In the genomic region with DNA sequence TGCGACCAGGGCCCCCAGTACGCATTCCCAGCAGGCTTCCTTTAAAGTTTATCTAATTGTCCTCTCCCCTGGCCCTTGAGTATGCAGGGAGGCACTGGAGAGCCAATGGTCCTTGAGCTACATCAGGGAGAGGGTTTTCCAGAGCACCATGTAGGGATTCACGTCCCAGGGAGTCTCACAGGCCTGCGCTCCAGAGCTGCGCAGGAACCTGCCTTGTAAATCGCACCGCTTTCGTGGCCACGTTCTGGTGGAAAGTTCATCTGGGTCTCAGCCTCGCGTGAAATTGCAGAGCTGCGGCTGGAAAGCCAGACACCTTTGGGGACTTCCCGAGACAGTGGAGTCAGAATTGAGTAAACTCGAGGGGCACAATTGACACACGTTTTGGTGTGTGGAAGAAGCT, we compare ENCODE assay signal across 22 mouse cellular contexts.
DNase-seq lines count a peak whose midpoint lies in the region; ATAC-seq and TF ChIP-seq lines count a peak whose summit lies in the region.
"Had no signal": no experiment of that assay in that cellular context is flagged by ENCODE, and none has a peak within 500 bp of the region (broad histone marks: within the 10 kb centered on the region; RNA-seq: fewer than 3 reads in every experiment).

No protein-coding gene starts in this region.

- ATAC-seq in heart, embryonic 12.5 days (ENCODE audit: insufficient number of reproducible peaks, low FRiP score): no peak
- no peak for ATAC-seq in forebrain, embryonic 12.5 days (ENCODE audit: low FRiP score)
- ATAC-seq: activated CD4-positive, CD25-positive, alpha-beta regulatory T cell, adult 4 months; CD4-positive, CD25-positive, alpha-beta regulatory T cell, adult 4 months; Patski had no signal

- no peak for TF ChIP-seq CTCF in CH12.LX (conservative IDR thresholded peaks at IDR 0.05 in 1 of 2, IDR thresholded peaks at IDR 0.05 in 1 of 2; ENCODE audit: low read depth in 2 of 2, low read length in 2 of 2)

- no peaks in the 10 kb centered on the region for H3K9me3 ChIP-seq in heart, embryonic 12.5 days (replicated peaks)
- H3K9me3 ChIP-seq in heart, embryonic 10.5 days: no peaks in the 10 kb centered on the region
- H3K9me3 ChIP-seq in CH12.LX (replicated peaks; ENCODE audit: low read length): no peaks in the 10 kb centered on the region
- H3K9me3 ChIP-seq in limb, embryonic 10.5 days (replicated peaks): no peaks in the 10 kb centered on the region
- H3K9me3 ChIP-seq in forebrain, embryonic 12.5 days: no peaks in the 10 kb centered on the region

- TF ChIP-seq EP300 in CH12.LX (IDR thresholded peaks at IDR 0.05; ENCODE audit: low read length): no peak

- dilution Hi-C loops in CH12.LX (cut with MboI; ENCODE audit: extremely low pct_ligation_motif_present, extremely low pct_unique_long_range_greater_than_20kb, low sequenced_read_pairs): no loop called here

- no peak overlapping the region for H3K4me3 ChIP-seq in heart, embryonic 12.5 days
- no peak overlapping the region for H3K4me3 ChIP-seq in heart, embryonic 10.5 days
- no peak overlapping the region for H3K4me3 ChIP-seq in CH12.LX (replicated peaks in 1 of 3; ENCODE audit: low read depth in 2 of 3, low read length in 2 of 3, poor library complexity in 1 of 3)
- H3K4me3 ChIP-seq in limb, embryonic 10.5 days: no peak overlapping the region
- H3K4me3 ChIP-seq in forebrain, embryonic 12.5 days (replicated peaks): no peak overlapping the region

- no peaks in the 10 kb centered on the region for H3K27me3 ChIP-seq in heart, embryonic 12.5 days (replicated peaks)
- H3K27me3 ChIP-seq in heart, embryonic 10.5 days (ENCODE audit: insufficient read depth, poor library complexity, severe bottlenecking): 0 out of 2 replicates have a peak, but pooled peaks cover 6% of the 10 kb centered on the region
- H3K27me3 ChIP-seq in CH12.LX (replicated peaks): no peaks in the 10 kb centered on the region
- peaks cover 57% of the 10 kb centered on the region for H3K27me3 ChIP-seq in limb, embryonic 10.5 days (ENCODE audit: low read depth, poor library complexity, severe bottlenecking)
- H3K27me3 ChIP-seq in forebrain, embryonic 12.5 days: peaks cover 23% of the 10 kb centered on the region
- H3K27me3 ChIP-seq: Patski had no signal

- WGBS in heart, embryonic 12.5 days: 80% methylated on average over 15 of the region's 15 CpGs
- WGBS in heart, embryonic 10.5 days: 79% methylated on average over 15 of the region's 15 CpGs
- 87% methylated on average over 15 of the region's 15 CpGs for WGBS in limb, embryonic 10.5 days
- WGBS in forebrain, embryonic 12.5 days: 88% methylated on average over 15 of the region's 15 CpGs

- intact Hi-C loops in heart, postnatal 14 days (cut with DNase I): no loop called here

- TF ChIP-seq POLR2A in CH12.LX (IDR thresholded peaks at IDR 0.05; ENCODE audit: low read depth, low read length): no peak

- no peak overlapping the region for H3K9ac ChIP-seq in heart, embryonic 12.5 days
- H3K9ac ChIP-seq in CH12.LX (ENCODE audit: insufficient read depth, low read depth): no peak overlapping the region
- H3K9ac ChIP-seq in forebrain, embryonic 12.5 days: no peak overlapping the region

- H3K79me2 ChIP-seq in CH12.LX (replicated peaks; ENCODE audit: control insufficient read depth, extremely low read depth, insufficient read depth, poor library complexity, severe bottlenecking): no peaks in the 10 kb centered on the region

- H3K4me2 ChIP-seq in heart, embryonic 12.5 days: no peak overlapping the region
- H3K4me2 ChIP-seq in CH12.LX (ENCODE audit: insufficient read depth, low read depth, poor library complexity, severe bottlenecking): no peak overlapping the region
- no peak overlapping the region for H3K4me2 ChIP-seq in forebrain, embryonic 12.5 days

- in situ Hi-C loops in CH12.LX (cut with MboI; ENCODE audit: low pct_ligation_motif_present, low pct_unique_long_range_greater_than_20kb, low sequenced_read_pairs): no loop called here

- peak; percentile 82 for DNase-seq in heart, adult 11 months
- DNase-seq in heart, embryonic 10.5 days (ENCODE audit: low spot score): peak; percentile 68
- DNase-seq in heart, postnatal 14 days: no peak
- DNase-seq in CH12.LX (ENCODE audit: extremely low read depth): peak; percentile 5
- no peak for DNase-seq in limb, embryonic 10.5 days (ENCODE audit: low spot score)
- no peak for DNase-seq in right cerebral cortex, postnatal 14 days
- DNase-seq: adrenal gland, adult 2 months; adrenal gland, adult 8-10 months; adrenal gland, postnatal 10 days; adrenal gland, postnatal 14 days; adrenal gland, postnatal 25 days; adrenal gland, postnatal 36 days; B cell, adult 2 months; cerebellum, adult 11 months; cerebellum, adult 11-12 months; cerebellum, adult 18-20 months had no signal

- no peak overlapping the region for H3K27ac ChIP-seq in heart, embryonic 12.5 days (ENCODE audit: poor library complexity, severe bottlenecking)
- no peak overlapping the region for H3K27ac ChIP-seq in heart, embryonic 10.5 days
- no peak overlapping the region for H3K27ac ChIP-seq in CH12.LX (ENCODE audit: insufficient read depth, low read depth)
- 0 out of 2 replicates have a peak overlapping the region, but pooled peaks have one; percentile 3 for H3K27ac ChIP-seq in limb, embryonic 10.5 days
- H3K27ac ChIP-seq in forebrain, embryonic 12.5 days: no peak overlapping the region

- H3K36me3 ChIP-seq in heart, embryonic 12.5 days: no peaks in the 10 kb centered on the region
- no peaks in the 10 kb centered on the region for H3K36me3 ChIP-seq in heart, embryonic 10.5 days
- peaks cover 0 to 20% of the 10 kb centered on the region in 2 experiments for H3K36me3 ChIP-seq in CH12.LX (replicated peaks in 1 of 2; ENCODE audit: control insufficient read depth in 1 of 2, insufficient read depth in 1 of 2, low read length in 1 of 2)
- no peaks in the 10 kb centered on the region for H3K36me3 ChIP-seq in limb, embryonic 10.5 days
- H3K36me3 ChIP-seq in forebrain, embryonic 12.5 days (replicated peaks): no peaks in the 10 kb centered on the region
- H3K36me3 ChIP-seq: G1E had no signal

- TF ChIP-seq RAD21 in CH12.LX (IDR thresholded peaks at IDR 0.05; ENCODE audit: low read depth, low read length): no peak

- H3K4me1 ChIP-seq in heart, embryonic 12.5 days (replicated peaks): peaks cover 10% of the 10 kb centered on the region
- peaks cover 13% of the 10 kb centered on the region for H3K4me1 ChIP-seq in heart, embryonic 10.5 days
- peaks cover 2 to 45% of the 10 kb centered on the region in 2 experiments; a peak in 2 of 4 replicates for H3K4me1 ChIP-seq in CH12.LX (ENCODE audit: control insufficient read depth in 1 of 2, insufficient read depth in 2 of 2)
- H3K4me1 ChIP-seq in limb, embryonic 10.5 days: peaks cover 6% of the 10 kb centered on the region
- H3K4me1 ChIP-seq in forebrain, embryonic 12.5 days: peaks cover 22% of the 10 kb centered on the region

TF ChIP-seq in CH12.LX, 34 proteins besides CTCF, POLR2A, EP300 and RAD21:
- TF ChIP-seq JUND (conservative IDR thresholded peaks at IDR 0.05; ENCODE audit: low read depth, low read length): no peak
- TF ChIP-seq SMC3 (IDR thresholded peaks at IDR 0.05; ENCODE audit: low read depth, low read length): no peak
- no peak for TF ChIP-seq NELFE (IDR thresholded peaks at IDR 0.05; ENCODE audit: low read depth, low read length)
- TF ChIP-seq UBTF (IDR thresholded peaks at IDR 0.05; ENCODE audit: low read depth, low read length): no peak
- TF ChIP-seq USF2 (conservative IDR thresholded peaks at IDR 0.05; ENCODE audit: low read depth, low read length): no peak
- TF ChIP-seq MYC (IDR thresholded peaks at IDR 0.05; ENCODE audit: low read depth, low read length): no peak
- TF ChIP-seq IRF4 (IDR thresholded peaks at IDR 0.05; ENCODE audit: low read depth, low read length): no peak
- TF ChIP-seq KAT2A (IDR thresholded peaks at IDR 0.05; ENCODE audit: insufficient replicate concordance, low read length): no peak
- no peak for TF ChIP-seq E2F4 (IDR thresholded peaks at IDR 0.05; ENCODE audit: insufficient replicate concordance, low read depth, low read length)
- TF ChIP-seq TCF12 (IDR thresholded peaks at IDR 0.05; ENCODE audit: low read depth, low read length): no peak
- TF ChIP-seq ETS1 (conservative IDR thresholded peaks at IDR 0.05; ENCODE audit: low read depth, low read length): no peak
- no peak for TF ChIP-seq CHD2 (IDR thresholded peaks at IDR 0.05; ENCODE audit: low read length)
- TF ChIP-seq MAFK (IDR thresholded peaks at IDR 0.05; ENCODE audit: insufficient replicate concordance, low read length): no peak
- TF ChIP-seq MAX (IDR thresholded peaks at IDR 0.05; ENCODE audit: low read length): no peak
- TF ChIP-seq ZMIZ1 (IDR thresholded peaks at IDR 0.05; ENCODE audit: low read depth, low read length): no peak
- no peak for TF ChIP-seq GABPA (IDR thresholded peaks at IDR 0.05; ENCODE audit: insufficient replicate concordance, low read depth, low read length)
- no peak for TF ChIP-seq RCOR1 (conservative IDR thresholded peaks at IDR 0.05; ENCODE audit: low read depth, low read length)
- TF ChIP-seq BHLHE40 (IDR thresholded peaks at IDR 0.05; ENCODE audit: low read depth, low read length): no peak
- no peak for TF ChIP-seq TBP (conservative IDR thresholded peaks at IDR 0.05; ENCODE audit: low read depth, low read length)

Comparison
In these comparisons a context has a peak if more than half of its experiments do, and no peak if none do; other contexts are left out.
1. DNase-seq: peak in heart, adult 11 months (single experiment), heart, embryonic 10.5 days (single experiment) and CH12.LX (single experiment); none in heart, postnatal 14 days (0 of 2), limb, embryonic 10.5 days (single experiment) and right cerebral cortex, postnatal 14 days (single experiment).